Mouse (Mus musculus): Measurements from ENCODE around the gene Fam184b. TPM values are rescaled to one million over a fixed set of nuclear protein-coding genes. Genes with fewer than 3 reads are reported as not detected.

Fam184b gene
- 0.05 TPM in 2 replicates for polyA plus RNA-seq (2012; rRNA removed)

GRCm38 (mm10) chr5:45638806-45639714 is at the start of gene Fam184b:
Gene Fam184b, minus strand, starts transcription at chr5:45639614.
- H3K27ac ChIP-seq (ENCODE audit: control insufficient read depth, insufficient read depth, low read length): no peak within 1 kb of the TSS
- TF ChIP-seq POLR2A (IDR thresholded peaks at IDR 0.05; ENCODE audit: control insufficient read depth, extremely low read depth, insufficient read depth, low read length, poor library complexity) (no peak), CTCF (IDR thresholded peaks at IDR 0.05; ENCODE audit: borderline replicate concordance, control insufficient read depth, extremely low read depth, insufficient read depth, low read length, poor library complexity) (no peak)
- H3K4me3 ChIP-seq (ENCODE audit: control insufficient read depth, insufficient read depth, low read length): peak within 1 kb of the TSS; percentile 29
- H3K4me1 ChIP-seq (replicated peaks; ENCODE audit: control insufficient read depth, insufficient read depth, low read length): peaks cover 8% of the 10 kb centered on the region; the same call in 1 of the 2 replicates
- no peaks in the 10 kb centered on the region; the same call in 1 of the 2 replicates for H3K27me3 ChIP-seq (ENCODE audit: control insufficient read depth, insufficient read depth, low read length)
- peak; percentile 48 for DNase-seq
- no peaks in the 10 kb centered on the region for H3K36me3 ChIP-seq (ENCODE audit: control insufficient read depth, insufficient read depth, low read length)
- 2% methylated on average over 48 of the region's 48 CpGs for WGBS

DNA sequence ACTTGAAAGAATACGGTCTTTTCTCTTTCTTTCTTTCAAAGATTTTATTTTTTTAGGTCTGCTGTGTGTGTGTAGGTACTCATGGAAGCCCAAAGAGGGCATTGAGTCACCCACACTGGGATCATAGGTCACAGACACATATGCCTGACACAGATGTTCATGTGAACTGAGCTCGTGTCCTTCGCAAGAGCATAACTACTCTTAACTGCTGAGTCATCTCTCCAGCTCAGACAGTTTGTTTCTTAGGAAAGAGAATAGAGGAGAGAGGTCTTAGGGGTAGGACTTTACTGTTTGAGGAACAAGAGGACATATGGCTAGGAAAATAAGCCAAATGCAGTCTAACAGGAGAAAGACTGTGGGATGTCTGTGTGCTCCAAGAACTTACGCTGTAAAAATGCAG is 49.7 kb upstream of the Fam184b start:
- Histone ChIP-seq H3K27ac (ENCODE audit: control insufficient read depth, insufficient read depth, low read length) (no peak overlapping the region), H3K27me3 (ENCODE audit: control insufficient read depth, insufficient read depth, low read length) (no peaks in the 10 kb centered on the region), H3K36me3 (ENCODE audit: control insufficient read depth, insufficient read depth, low read length) (peaks cover 17% of the 10 kb centered on the region; the same call in 1 of the 2 replicates), H3K4me3 (ENCODE audit: control insufficient read depth, insufficient read depth, low read length) (no peak overlapping the region), H3K4me1 (replicated peaks; ENCODE audit: control insufficient read depth, insufficient read depth, low read length) (no peaks in the 10 kb centered on the region)
- TF ChIP-seq CTCF (IDR thresholded peaks at IDR 0.05; ENCODE audit: borderline replicate concordance, control insufficient read depth, extremely low read depth, insufficient read depth, low read length, poor library complexity) (no peak), POLR2A (IDR thresholded peaks at IDR 0.05; ENCODE audit: control insufficient read depth, extremely low read depth, insufficient read depth, low read length, poor library complexity) (no peak)
- 94% methylated on average over 4 of the region's 4 CpGs for WGBS
- no peak for DNase-seq

DNA sequence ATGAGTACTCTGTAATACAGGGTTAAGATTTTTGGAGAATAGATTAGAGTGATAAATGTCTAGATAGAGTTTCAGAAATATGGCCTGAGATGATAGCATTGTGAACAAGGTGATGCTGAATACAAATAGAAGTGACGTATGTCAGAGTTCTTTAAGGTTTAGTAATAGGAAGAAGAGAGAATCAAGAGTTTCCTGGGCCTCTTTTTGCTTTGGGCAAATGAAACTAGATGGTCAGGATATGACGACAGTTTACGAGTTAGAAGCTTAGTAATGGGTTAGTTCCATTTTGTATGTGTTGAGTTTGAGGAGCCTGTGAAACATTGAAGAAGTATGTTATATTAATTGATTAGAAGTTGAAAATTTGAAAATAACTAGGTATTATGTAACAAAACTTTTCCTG is 46.8 kb upstream of the Fam184b start:
- no peak overlapping the region for H3K27ac ChIP-seq (ENCODE audit: control insufficient read depth, insufficient read depth, low read length)
- WGBS: 98% methylated on average over 3 of the region's 3 CpGs
- DNase-seq: no peak
- no peaks in the 10 kb centered on the region for H3K27me3 ChIP-seq (ENCODE audit: control insufficient read depth, insufficient read depth, low read length)
- peaks cover 14% of the 10 kb centered on the region for H3K36me3 ChIP-seq (ENCODE audit: control insufficient read depth, insufficient read depth, low read length)
- no peaks in the 10 kb centered on the region for H3K4me1 ChIP-seq (replicated peaks; ENCODE audit: control insufficient read depth, insufficient read depth, low read length)
- H3K4me3 ChIP-seq (ENCODE audit: control insufficient read depth, insufficient read depth, low read length): no peak overlapping the region
- TF ChIP-seq POLR2A (IDR thresholded peaks at IDR 0.05; ENCODE audit: control insufficient read depth, extremely low read depth, insufficient read depth, low read length, poor library complexity) (no peak), CTCF (IDR thresholded peaks at IDR 0.05; ENCODE audit: borderline replicate concordance, control insufficient read depth, extremely low read depth, insufficient read depth, low read length, poor library complexity) (no peak)

- TF ChIP-seq POLR2A (IDR thresholded peaks at IDR 0.05; ENCODE audit: control insufficient read depth, extremely low read depth, insufficient read depth, low read length, poor library complexity) (no peak), CTCF (IDR thresholded peaks at IDR 0.05; ENCODE audit: borderline replicate concordance, control insufficient read depth, extremely low read depth, insufficient read depth, low read length, poor library complexity) (no peak)
- H3K36me3 ChIP-seq (ENCODE audit: control insufficient read depth, insufficient read depth, low read length): peaks cover 19% of the 10 kb centered on the region
- no peak overlapping the region for H3K4me3 ChIP-seq (ENCODE audit: control insufficient read depth, insufficient read depth, low read length)
- H3K27me3 ChIP-seq (ENCODE audit: control insufficient read depth, insufficient read depth, low read length): no peaks in the 10 kb centered on the region
- H3K27ac ChIP-seq (ENCODE audit: control insufficient read depth, insufficient read depth, low read length): no peak overlapping the region
- 97% methylated on average over 2 of the region's 2 CpGs for WGBS
- no peak for DNase-seq
- H3K4me1 ChIP-seq (replicated peaks; ENCODE audit: control insufficient read depth, insufficient read depth, low read length): no peaks in the 10 kb centered on the region
These were observed 45.8 kb upstream of the Fam184b start for GRCm38 (mm10) chr5:45685243-45685642.

- peaks cover 19% of the 10 kb centered on the region for H3K36me3 ChIP-seq (ENCODE audit: control insufficient read depth, insufficient read depth, low read length)
- 98% methylated on average over 1 of the region's 1 CpGs for WGBS
- no peaks in the 10 kb centered on the region for H3K27me3 ChIP-seq (ENCODE audit: control insufficient read depth, insufficient read depth, low read length)
- H3K4me1 ChIP-seq (replicated peaks; ENCODE audit: control insufficient read depth, insufficient read depth, low read length): no peaks in the 10 kb centered on the region
- no peak overlapping the region for H3K27ac ChIP-seq (ENCODE audit: control insufficient read depth, insufficient read depth, low read length)
- DNase-seq: no peak
- no peak overlapping the region for H3K4me3 ChIP-seq (ENCODE audit: control insufficient read depth, insufficient read depth, low read length)
- no peak for TF ChIP-seq POLR2A (IDR thresholded peaks at IDR 0.05; ENCODE audit: control insufficient read depth, extremely low read depth, insufficient read depth, low read length, poor library complexity)
- TF ChIP-seq CTCF (IDR thresholded peaks at IDR 0.05; ENCODE audit: borderline replicate concordance, control insufficient read depth, extremely low read depth, insufficient read depth, low read length, poor library complexity): no peak
These were observed 44.0 kb upstream of the Fam184b start for GRCm38 (mm10) chr5:45683388-45683787.

- Histone ChIP-seq H3K4me3 (ENCODE audit: control insufficient read depth, insufficient read depth, low read length) (no peak overlapping the region), H3K36me3 (ENCODE audit: control insufficient read depth, insufficient read depth, low read length) (peaks cover 14% of the 10 kb centered on the region), H3K27me3 (ENCODE audit: control insufficient read depth, insufficient read depth, low read length) (no peaks in the 10 kb centered on the region), H3K27ac (ENCODE audit: control insufficient read depth, insufficient read depth, low read length) (no peak overlapping the region), H3K4me1 (replicated peaks; ENCODE audit: control insufficient read depth, insufficient read depth, low read length) (no peaks in the 10 kb centered on the region)
- DNase-seq: no peak
- no peak for TF ChIP-seq CTCF (IDR thresholded peaks at IDR 0.05; ENCODE audit: borderline replicate concordance, control insufficient read depth, extremely low read depth, insufficient read depth, low read length, poor library complexity)
These were observed 40.5 kb upstream of the Fam184b start for GRCm38 (mm10) chr5:45679955-45680354.
